Mouse (Mus musculus) megakaryocyte-erythroid progenitor cell, adult 5-6 weeks (primary cell): Measurements from ENCODE around the gene Olfr704. TPM values are rescaled to one million over a fixed set of nuclear protein-coding genes. Genes with fewer than 3 reads are reported as not detected.
"Not testable (repeated sequence)": the region's sequence is repeated elsewhere in the genome, so short reads cannot be mapped to it uniquely, and the experiment has no call there.

Experiments
- ATAC-seq: replicated peaks from 2 replicates; pipeline ENCODE4 v1.8.0; 2016; ENCODE audit warnings: mild to moderate bottlenecking, inconsistent platforms; ENCODE audit not compliant: severe bottlenecking, poor library complexity, low FRiP score, low TSS enrichment
- total RNA-seq, 2 experiments: library from RNA; stranded (forward) in 1 of 2; stranded (reverse) in 1 of 2; fragments of 200-1000, 215-1000 nt in 1 of 2; fragments of >200 nt in 1 of 2; fragmentation: Nextera tagmentation in 1 of 2; gene quantifications; 2 replicates each; pipeline ENCODE4 v1.2.3; 2014 to 2017

The Olfr704 gene
- total RNA-seq (2014; fragmentation: Nextera tagmentation) = not detected in 2 replicates
- not detected in 2 replicates for total RNA-seq (2017)

- ATAC-seq = no peak
Observed at GRCm38 (mm10) chr7:106862885-106863284, at the start of gene Olfr704. Olfr704 (plus strand) TSS chr7:106863185.

- no peak for ATAC-seq
Observed at GRCm38 (mm10) chr7:106813829-106814228, 49.2 kb upstream of the Olfr704 start, which contains the start of gene Olfr701. Olfr701 (plus strand) TSS chr7:106814129.

- ATAC-seq = peak; percentile 90
Observed at GRCm38 (mm10) chr7:106815775-106816174, 47.2 kb upstream of the Olfr704 start.

GRCm38 (mm10) chr7:106818414-106818813 lies 44.6 kb upstream of the Olfr704 start:
- no peak for ATAC-seq

- ATAC-seq = no peak
Observed at GRCm38 (mm10) chr7:106833793-106834192, 29.2 kb upstream of the Olfr704 start, which contains the start of gene Olfr702. Olfr702 (minus strand) TSS chr7:106833893.

- ATAC-seq = no peak
Observed at GRCm38 (mm10) chr7:106843060-106843459, 19.9 kb upstream of the Olfr704 start, which contains the start of gene Olfr703. Olfr703 (plus strand) TSS chr7:106843360.

- ATAC-seq = no peak
Observed at GRCm38 (mm10) chr7:106876791-106877190, 13.8 kb downstream of the Olfr704 start, which contains the start of gene Olfr705. Olfr705 (minus strand) TSS chr7:106876891.

- no peak for ATAC-seq
Observed at GRCm38 (mm10) chr7:106888062-106888461, 25.1 kb downstream of the Olfr704 start, which contains the start of gene Olfr706. Olfr706 (minus strand) TSS chr7:106888162.

- not testable (repeated sequence) for ATAC-seq
Observed at GRCm38 (mm10) chr7:106901141-106901540, 38.2 kb downstream of the Olfr704 start, which contains the start of gene Olfr707. Olfr707 (minus strand) TSS chr7:106901241.

GRCm38 (mm10) chr7:106907676-106908075 lies 44.7 kb downstream of the Olfr704 start, which contains the start of gene Olfr1532-ps1:
Olfr1532-ps1 (plus strand) TSS chr7:106908001.
- no peak; the same call in 1 of the 2 replicates for ATAC-seq

Other genes starting within 250 kb of the Olfr704 start
- gene Olfr693, start 182.6 kb upstream of the Olfr704 start, total RNA-seq (2014; fragmentation: Nextera tagmentation) = not detected in 2 replicates
- gene Olfr693, start 182.6 kb upstream of the Olfr704 start, total RNA-seq (2017) = not detected in 2 replicates
- gene Olfr694, start 171.4 kb upstream of the Olfr704 start, total RNA-seq (2014; fragmentation: Nextera tagmentation) = not detected in 2 replicates
- gene Olfr694, start 171.4 kb upstream of the Olfr704 start, total RNA-seq (2017) = not detected in 2 replicates
- gene Olfr695, start 146.8 kb upstream of the Olfr704 start, total RNA-seq (2014; fragmentation: Nextera tagmentation) = not detected in 2 replicates
- gene Olfr695, start 146.8 kb upstream of the Olfr704 start, total RNA-seq (2017) = not detected in 2 replicates
- gene Olfr697, start 120.7 kb upstream of the Olfr704 start, total RNA-seq (2014; fragmentation: Nextera tagmentation) = not detected in 2 replicates
- gene Olfr697, start 120.7 kb upstream of the Olfr704 start, total RNA-seq (2017) = not detected in 2 replicates
- gene Olfr698, start 107.8 kb upstream of the Olfr704 start, total RNA-seq (2014; fragmentation: Nextera tagmentation) = not detected in 2 replicates
- not detected in 2 replicates for gene Olfr698, start 107.8 kb upstream of the Olfr704 start, total RNA-seq (2017)
- not detected in 2 replicates for gene Olfr699, start 70.0 kb upstream of the Olfr704 start, total RNA-seq (2014; fragmentation: Nextera tagmentation)
- not detected in 2 replicates for gene Olfr699, start 70.0 kb upstream of the Olfr704 start, total RNA-seq (2017)
- gene Olfr700, start 54.4 kb upstream of the Olfr704 start, total RNA-seq (2014; fragmentation: Nextera tagmentation) = not detected in 2 replicates
- gene Olfr700, start 54.4 kb upstream of the Olfr704 start, total RNA-seq (2017) = not detected in 2 replicates
- not detected in 2 replicates for gene Olfr701, start 49.1 kb upstream of the Olfr704 start, total RNA-seq (2014; fragmentation: Nextera tagmentation)
- gene Olfr701, start 49.1 kb upstream of the Olfr704 start, total RNA-seq (2017) = not detected in 2 replicates
- not detected in 2 replicates for gene Olfr702, start 29.3 kb upstream of the Olfr704 start, total RNA-seq (2014; fragmentation: Nextera tagmentation)
- not detected in 2 replicates for gene Olfr702, start 29.3 kb upstream of the Olfr704 start, total RNA-seq (2017)
- not detected in 2 replicates for gene Olfr703, start 19.8 kb upstream of the Olfr704 start, total RNA-seq (2014; fragmentation: Nextera tagmentation)
- not detected in 2 replicates for gene Olfr703, start 19.8 kb upstream of the Olfr704 start, total RNA-seq (2017)
- not detected in 2 replicates for gene Olfr705, start 13.7 kb downstream of the Olfr704 start, total RNA-seq (2014; fragmentation: Nextera tagmentation)
- gene Olfr705, start 13.7 kb downstream of the Olfr704 start, total RNA-seq (2017) = not detected in 2 replicates
- gene Olfr706, start 25.0 kb downstream of the Olfr704 start, total RNA-seq (2014; fragmentation: Nextera tagmentation) = not detected in 2 replicates
- not detected in 2 replicates for gene Olfr706, start 25.0 kb downstream of the Olfr704 start, total RNA-seq (2017)
- not detected in 2 replicates for gene Olfr707, start 38.1 kb downstream of the Olfr704 start, total RNA-seq (2014; fragmentation: Nextera tagmentation)
- gene Olfr707, start 38.1 kb downstream of the Olfr704 start, total RNA-seq (2017) = not detected in 2 replicates
- gene Olfr1532-ps1, start 44.8 kb downstream of the Olfr704 start, total RNA-seq (2014; fragmentation: Nextera tagmentation) = not detected in 2 replicates
- gene Olfr1532-ps1, start 44.8 kb downstream of the Olfr704 start, total RNA-seq (2017) = not detected in 2 replicates
- gene Olfr709-ps1, start 69.0 kb downstream of the Olfr704 start, total RNA-seq (2014; fragmentation: Nextera tagmentation) = not detected in 2 replicates
- gene Olfr709-ps1, start 69.0 kb downstream of the Olfr704 start, total RNA-seq (2017) = not detected in 2 replicates
- not detected in 2 replicates for gene Olfr710, start 85.1 kb downstream of the Olfr704 start, total RNA-seq (2014; fragmentation: Nextera tagmentation)
- gene Olfr710, start 85.1 kb downstream of the Olfr704 start, total RNA-seq (2017) = not detected in 2 replicates
- not detected in 2 replicates for gene Olfr6, start 100.8 kb downstream of the Olfr704 start, total RNA-seq (2014; fragmentation: Nextera tagmentation)
- gene Olfr6, start 100.8 kb downstream of the Olfr704 start, total RNA-seq (2017) = not detected in 2 replicates
- not detected in 2 replicates for gene Olfr711, start 112.3 kb downstream of the Olfr704 start, total RNA-seq (2014; fragmentation: Nextera tagmentation)
- not detected in 2 replicates for gene Olfr711, start 112.3 kb downstream of the Olfr704 start, total RNA-seq (2017)
- gene Olfr2, start 142.9 kb downstream of the Olfr704 start, total RNA-seq (2014; fragmentation: Nextera tagmentation) = 0.07 TPM in 1 of 2 replicates, not detected in the other
- gene Olfr2, start 142.9 kb downstream of the Olfr704 start, total RNA-seq (2017) = not detected in 2 replicates
- gene Olfr713, start 168.0 kb downstream of the Olfr704 start, total RNA-seq (2014; fragmentation: Nextera tagmentation) = not detected in 2 replicates
- not detected in 2 replicates for gene Olfr713, start 168.0 kb downstream of the Olfr704 start, total RNA-seq (2017)
- not detected in 2 replicates for gene Olfr714, start 207.8 kb downstream of the Olfr704 start, total RNA-seq (2014; fragmentation: Nextera tagmentation)
- not detected in 2 replicates for gene Olfr714, start 207.8 kb downstream of the Olfr704 start, total RNA-seq (2017)
- not detected in 2 replicates for gene Olfr17, start 230.0 kb downstream of the Olfr704 start, total RNA-seq (2014; fragmentation: Nextera tagmentation)
- not detected in 2 replicates for gene Olfr17, start 230.0 kb downstream of the Olfr704 start, total RNA-seq (2017)
- not detected in 2 replicates for gene Olfr715b, start 247.2 kb downstream of the Olfr704 start, total RNA-seq (2014; fragmentation: Nextera tagmentation)
- gene Olfr715b, start 247.2 kb downstream of the Olfr704 start, total RNA-seq (2017) = not detected in 2 replicates